Mouse (Mus musculus) left cerebral cortex, postnatal 4 days (tissue): ENCODE measurements at regions not wholly inside any gene's neighbourhood (a gene's known extent, or its start where the extent isn't known, plus 50 kb on each side); places are given as distances from the start of the nearest gene placed in this dataset.

Experiments used
- DNase-seq: peaks from one replicate; pipeline ENCODE4 v3.0.0-alpha.2; 2022
- intact Hi-C: fragments of 180-260 bp; cut with DNase I; formaldehyde crosslinking; loops from one replicate; pipeline ENCODE4 v1.15.1; 2025

GRCm38 (mm10) chr12:28922236-28922635, 170.6 kb downstream of the Eipr1 start:
- intact Hi-C loops, result no loop called here
- DNase-seq, result no peak

- intact Hi-C loops, result no loop called here
Measured at GRCm38 (mm10) chr12:28925206-28925605, 173.6 kb downstream of the Eipr1 start.

GRCm38 (mm10) chr12:28939936-28940335, 188.3 kb downstream of the Eipr1 start:
- no peak for DNase-seq
- intact Hi-C loops, result no loop called here

More at GRCm38 (mm10) chr12:28925206-28925605, 173.6 kb downstream of the Eipr1 start:
- DNase-seq, result no peak

- peak; percentile 20 for DNase-seq
- intact Hi-C loops, result no loop called here
Measured at GRCm38 (mm10) chr12:28948889-28949288, 197.3 kb downstream of the Eipr1 start.

GRCm38 (mm10) chr12:28949307-28949706, 197.7 kb downstream of the Eipr1 start:
- intact Hi-C loops, result no loop called here
- DNase-seq, result peak; percentile 36

DNA sequence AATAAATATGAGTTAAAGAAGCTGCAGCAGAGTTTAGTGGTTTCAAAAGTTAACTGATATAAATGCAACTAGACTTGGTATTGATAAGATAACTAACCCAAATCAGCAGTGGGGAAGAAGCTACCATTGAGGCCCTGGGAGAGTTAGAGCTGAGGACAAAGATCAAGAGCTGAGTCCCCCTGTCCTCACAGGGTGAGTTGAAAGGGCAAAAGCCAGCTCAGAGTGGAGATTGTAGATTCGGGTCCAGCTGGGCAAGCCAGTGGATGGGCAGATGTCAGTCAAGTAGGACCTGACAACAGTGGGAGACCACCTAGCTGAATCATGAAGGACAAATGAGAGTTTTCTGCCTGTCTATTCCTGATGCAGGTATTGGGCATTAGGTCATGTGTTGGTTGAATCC, 205.6 kb downstream of the Eipr1 start:
- intact Hi-C loops, result no loop called here

GRCm38 (mm10) chr12:28958661-28959060, 207.1 kb downstream of the Eipr1 start:
- intact Hi-C loops, result no loop called here
- DNase-seq, result no peak

More for the DNA sequence above, 205.6 kb downstream of the Eipr1 start:
- no peak for DNase-seq

DNA sequence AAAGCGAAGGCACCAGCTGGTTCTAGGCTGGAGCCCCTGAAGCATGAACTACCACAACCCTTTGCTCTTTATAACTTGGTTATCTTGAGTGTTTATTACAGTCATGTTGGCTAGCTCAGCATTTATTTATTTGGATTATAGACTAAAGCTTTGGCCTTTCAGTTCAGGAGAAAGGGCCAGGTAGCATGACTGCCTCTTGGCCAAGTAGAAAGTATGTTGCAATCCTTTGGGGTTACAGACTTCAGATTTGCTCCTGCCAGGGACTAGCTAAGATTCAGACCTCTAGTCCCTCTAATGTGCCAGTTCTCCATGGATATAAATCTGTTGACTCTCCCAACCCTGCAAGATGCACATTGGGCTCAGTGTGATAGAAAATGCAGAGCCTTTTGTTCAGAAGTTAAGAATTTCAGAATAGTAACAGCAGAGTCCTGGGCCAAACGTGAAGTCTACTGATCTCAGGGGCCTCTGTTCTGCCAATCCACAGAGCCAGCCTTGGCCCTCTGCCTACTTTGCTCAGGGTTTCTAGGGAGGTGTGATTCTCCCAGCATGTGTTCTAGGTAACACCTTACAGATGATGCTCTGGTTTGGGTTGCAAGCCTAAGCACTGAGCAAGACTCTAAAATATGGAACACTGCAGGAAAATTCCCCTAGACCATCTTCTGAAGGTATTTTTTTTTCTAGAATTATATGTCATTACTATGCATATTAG, 218.2 kb downstream of the Eipr1 start:
- intact Hi-C loops, result loop anchor here (10.0 kb wide), 1 partner anchor 275 kb away; no protein-coding TSS in a partner anchor

DNA sequence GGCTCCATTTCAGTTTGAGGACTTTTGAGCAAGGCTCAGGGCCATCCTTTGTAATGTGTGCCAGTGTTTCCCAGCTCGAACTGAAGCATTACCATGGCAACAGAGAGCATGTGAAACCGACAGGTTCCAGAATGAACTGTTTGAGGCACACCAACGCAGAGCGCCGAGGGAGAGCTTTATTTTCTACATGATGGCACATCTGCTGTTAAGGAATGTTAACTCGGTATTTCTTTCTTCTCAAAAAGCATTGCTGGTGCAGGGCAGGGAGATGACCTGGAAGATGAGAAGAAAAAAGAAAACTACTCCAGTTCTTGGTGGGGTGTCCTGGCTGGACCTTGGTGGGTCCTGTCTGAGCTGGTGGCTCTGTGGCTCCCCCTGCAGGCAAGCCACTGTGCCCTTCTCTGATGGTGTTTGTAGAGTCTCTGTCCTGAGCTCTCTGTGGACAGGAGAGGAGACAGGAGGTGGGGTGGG, 223.0 kb downstream of the Eipr1 start:
- intact Hi-C loops, result loop anchor here (10.0 kb wide), 1 partner anchor 280 kb away; no protein-coding TSS in a partner anchor

More for the DNA sequence above, 218.2 kb downstream of the Eipr1 start:
- peak; percentile 17 for DNase-seq

DNA sequence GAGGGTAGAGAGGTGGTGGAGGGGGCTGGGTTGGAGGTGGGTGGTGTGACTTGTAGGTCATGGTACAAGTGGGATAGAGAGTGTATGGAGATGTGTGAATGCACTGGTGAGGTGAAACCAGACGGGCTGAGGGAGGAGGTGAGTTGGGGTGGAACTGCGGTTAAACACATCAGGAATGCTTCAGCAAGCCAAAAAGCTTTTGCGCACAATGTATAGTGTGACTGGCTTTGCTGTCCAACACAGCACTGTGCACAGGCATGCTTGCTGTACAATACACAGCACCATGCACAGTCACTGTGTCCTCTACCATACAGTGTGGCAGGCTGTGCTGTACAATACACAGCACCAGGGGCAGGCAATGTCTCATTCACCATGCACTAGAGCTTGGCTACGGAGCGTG, 223.6 kb downstream of the Eipr1 start:
- no peak for DNase-seq
- intact Hi-C loops, result loop anchor here (10.0 kb wide), 1 partner anchor 280 kb away; no protein-coding TSS in a partner anchor

More for the DNA sequence above, 223.0 kb downstream of the Eipr1 start:
- peak; percentile 55 for DNase-seq

- intact Hi-C loops, result loop anchor here (10.0 kb wide), 1 partner anchor 285 kb away; no protein-coding TSS in a partner anchor
- no peak for DNase-seq
Measured at GRCm38 (mm10) chr12:28979679-28980078, 228.1 kb downstream of the Eipr1 start.

- intact Hi-C loops, result no loop called here
- no peak for DNase-seq
Measured at GRCm38 (mm10) chr12:28986214-28986613, 234.6 kb downstream of the Eipr1 start.

- DNase-seq, result no peak
- intact Hi-C loops, result no loop called here
Measured at GRCm38 (mm10) chr12:28997474-28998192, 246.0 kb downstream of the Eipr1 start.

- intact Hi-C loops, result no loop called here
- DNase-seq, result no peak
Measured at GRCm38 (mm10) chr12:28999963-29000451, 248.4 kb downstream of the Eipr1 start.

DNA sequence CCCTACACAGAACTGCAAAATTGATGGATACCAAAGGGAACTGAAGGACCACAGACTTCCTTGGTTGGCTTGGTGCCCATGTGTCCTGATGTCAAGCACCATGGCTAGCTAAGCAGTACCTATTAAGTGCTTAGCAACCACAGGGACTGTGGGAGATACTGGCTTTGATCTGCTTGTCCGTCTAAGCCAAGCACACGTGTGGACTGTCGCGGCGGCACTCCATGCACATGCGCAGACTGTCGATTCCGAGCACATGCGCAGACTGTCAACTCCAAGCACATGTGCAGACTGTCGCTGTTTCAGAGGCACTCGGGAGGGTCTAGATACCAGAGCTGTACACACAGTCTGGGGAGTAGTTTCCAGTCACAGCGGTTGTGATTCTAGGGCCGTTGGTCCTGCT, 252.9 kb downstream of the Eipr1 start:
- peak; percentile 51 for DNase-seq
- intact Hi-C loops, result no loop called here

- DNase-seq, result no peak
- intact Hi-C loops, result no loop called here
Measured at GRCm38 (mm10) chr12:29014601-29015000, 263.0 kb downstream of the Eipr1 start.

GRCm38 (mm10) chr12:29015200-29015862, 263.7 kb downstream of the Eipr1 start:
- intact Hi-C loops, result no loop called here
- no peak for DNase-seq

GRCm38 (mm10) chr12:29021152-29021551, 269.5 kb downstream of the Eipr1 start:
- DNase-seq, result no peak
- intact Hi-C loops, result no loop called here

GRCm38 (mm10) chr12:29028171-29028570, 276.6 kb downstream of the Eipr1 start:
- intact Hi-C loops, result no loop called here
- no peak for DNase-seq

DNA sequence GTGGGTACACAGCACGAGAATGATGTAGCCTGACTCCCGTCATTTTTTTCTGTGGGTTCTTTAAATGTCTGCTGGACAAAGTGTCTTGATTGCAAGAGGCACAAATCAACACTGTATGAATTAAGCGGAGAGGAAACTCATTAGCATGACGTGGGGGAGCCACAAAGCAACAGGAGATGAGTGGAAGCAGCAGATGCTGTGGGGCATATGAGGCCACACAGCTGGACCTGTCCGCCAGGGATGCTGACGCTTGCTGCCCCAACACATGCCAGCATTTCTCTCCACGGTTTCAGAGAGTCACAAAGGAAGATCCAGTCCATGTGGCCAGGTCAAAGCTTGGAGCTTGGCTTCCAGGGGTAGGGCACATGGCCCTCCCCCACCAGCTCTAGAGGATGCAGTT, 277.9 kb downstream of the Eipr1 start:
- DNase-seq, result peak; percentile 20
- intact Hi-C loops, result no loop called here

DNA sequence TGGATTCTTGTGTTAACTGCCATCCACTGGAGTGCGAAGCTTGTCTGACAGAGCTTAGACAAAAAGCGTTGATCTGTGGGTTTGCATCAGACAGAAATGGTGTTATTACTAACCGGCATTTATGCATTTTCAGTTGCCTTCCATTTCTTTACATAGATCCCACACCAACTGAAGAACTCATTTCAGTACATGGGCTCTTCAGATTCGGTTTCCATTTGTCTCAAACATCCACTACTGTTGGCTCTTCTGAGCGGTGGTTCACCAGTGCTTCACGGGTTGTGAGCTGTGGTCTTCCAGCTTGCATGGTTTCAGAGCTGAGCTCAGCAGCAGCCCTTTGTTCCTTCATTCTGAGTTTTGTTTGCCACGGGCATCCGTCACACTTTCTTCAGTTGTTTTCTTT, 294.4 kb downstream of the Eipr1 start:
- no peak for DNase-seq
- intact Hi-C loops, result no loop called here
